Mouse (Mus musculus): ENCODE data around the gene Hsdl1.

Gene Hsdl1

GRCm38 (mm10) chr8:119579096-119579495 is 4.1 kb upstream of the Hsdl1 start:
- DNase-seq (ENCODE audit: low spot score): no peak

- no peak for DNase-seq (ENCODE audit: low spot score)
Observed at GRCm38 (mm10) chr8:119575366-119575726, 363 bp upstream of the Hsdl1 start.

- no peak for DNase-seq (ENCODE audit: low spot score)
Observed at GRCm38 (mm10) chr8:119572411-119572810, 2.6 kb downstream of the Hsdl1 start.

- no peak for DNase-seq (ENCODE audit: low spot score)
Observed at GRCm38 (mm10) chr8:119571135-119571534, 3.8 kb downstream of the Hsdl1 start.

GRCm38 (mm10) chr8:119569881-119570280 is 5.1 kb downstream of the Hsdl1 start:
- DNase-seq (ENCODE audit: low spot score): no peak

GRCm38 (mm10) chr8:119568951-119569350 is 6.0 kb downstream of the Hsdl1 start:
- no peak for DNase-seq (ENCODE audit: low spot score)

GRCm38 (mm10) chr8:119568251-119568650 is 6.7 kb downstream of the Hsdl1 start:
- DNase-seq (ENCODE audit: low spot score): no peak

- no peak for DNase-seq (ENCODE audit: low spot score)
Observed at GRCm38 (mm10) chr8:119566367-119566766, 8.6 kb downstream of the Hsdl1 start.

GRCm38 (mm10) chr8:119563849-119564251 is 11.1 kb downstream of the Hsdl1 start:
- DNase-seq (ENCODE audit: low spot score): no peak

- DNase-seq (ENCODE audit: low spot score): no peak
Observed at GRCm38 (mm10) chr8:119559402-119559720, 15.6 kb downstream of the Hsdl1 start.

- DNase-seq (ENCODE audit: low spot score): peak; percentile 97
Observed at GRCm38 (mm10) chr8:119558603-119559401, 16.2 kb downstream of the Hsdl1 start, which contains the start of gene Mbtps1. Gene Mbtps1 (minus strand): TSS chr8:119558735.

- peak; percentile 82 for DNase-seq (ENCODE audit: low spot score)
Observed at GRCm38 (mm10) chr8:119557821-119558602, 17.0 kb downstream of the Hsdl1 start.

GRCm38 (mm10) chr8:119557132-119557531 is 17.9 kb downstream of the Hsdl1 start:
- no peak for DNase-seq (ENCODE audit: low spot score)

GRCm38 (mm10) chr8:119555861-119556260 is 19.1 kb downstream of the Hsdl1 start:
- no peak for DNase-seq (ENCODE audit: low spot score)

- no peak for DNase-seq (ENCODE audit: low spot score)
Observed at GRCm38 (mm10) chr8:119552967-119553366, 22.0 kb downstream of the Hsdl1 start.

GRCm38 (mm10) chr8:119548560-119549113 is 26.3 kb downstream of the Hsdl1 start:
- DNase-seq (ENCODE audit: low spot score): no peak

- DNase-seq (ENCODE audit: low spot score): no peak
Observed at GRCm38 (mm10) chr8:119547019-119547691, 27.8 kb downstream of the Hsdl1 start.

- no peak for DNase-seq (ENCODE audit: low spot score)
Observed at GRCm38 (mm10) chr8:119545791-119546190, 29.2 kb downstream of the Hsdl1 start.

GRCm38 (mm10) chr8:119545180-119545579 is 29.8 kb downstream of the Hsdl1 start:
- DNase-seq (ENCODE audit: low spot score): no peak

- no peak for DNase-seq (ENCODE audit: low spot score)
Observed at GRCm38 (mm10) chr8:119544606-119545005, 30.4 kb downstream of the Hsdl1 start.

GRCm38 (mm10) chr8:119531973-119532372 is 43.0 kb downstream of the Hsdl1 start:
- DNase-seq (ENCODE audit: low spot score): no peak

- DNase-seq (ENCODE audit: low spot score): no peak
Observed at GRCm38 (mm10) chr8:119531397-119531796, 43.6 kb downstream of the Hsdl1 start.

Data from embryo, embryonic 10.5 days (tissue).